Mouse (Mus musculus) WW6 (cell line): ENCODE results near the gene Zfp710.

Experiments used
- DNase-seq: peaks from one replicate; pipeline ENCODE4 v3.0.0-alpha.2; 2013; ENCODE audit warnings: low read depth, low spot score

The Zfp710 gene

GRCm38 (mm10) chr7:80076961-80077716 is 52.5 kb downstream of the Zfp710 start:
- no peak for DNase-seq

DNA sequence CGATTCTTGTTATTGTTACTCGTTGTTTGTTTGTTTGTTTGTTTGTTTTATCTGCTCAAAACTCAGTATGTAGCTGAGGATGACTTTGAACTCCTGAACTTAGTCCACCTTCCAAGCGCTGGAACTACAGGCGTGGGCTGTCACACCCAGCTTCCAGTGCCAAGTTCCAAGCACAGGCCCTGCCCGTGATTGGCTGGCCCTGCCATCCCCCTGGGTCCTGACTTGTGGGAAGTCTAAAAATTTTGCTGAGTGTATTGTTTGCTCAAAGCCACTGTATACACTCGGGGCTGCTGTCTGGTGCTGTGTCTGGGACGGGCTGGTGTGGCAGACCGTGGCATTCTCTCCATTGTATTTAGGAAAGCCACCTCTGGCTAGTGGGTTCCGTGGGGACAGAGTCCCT is 53.2 kb downstream of the Zfp710 start:
- no peak for DNase-seq

DNA sequence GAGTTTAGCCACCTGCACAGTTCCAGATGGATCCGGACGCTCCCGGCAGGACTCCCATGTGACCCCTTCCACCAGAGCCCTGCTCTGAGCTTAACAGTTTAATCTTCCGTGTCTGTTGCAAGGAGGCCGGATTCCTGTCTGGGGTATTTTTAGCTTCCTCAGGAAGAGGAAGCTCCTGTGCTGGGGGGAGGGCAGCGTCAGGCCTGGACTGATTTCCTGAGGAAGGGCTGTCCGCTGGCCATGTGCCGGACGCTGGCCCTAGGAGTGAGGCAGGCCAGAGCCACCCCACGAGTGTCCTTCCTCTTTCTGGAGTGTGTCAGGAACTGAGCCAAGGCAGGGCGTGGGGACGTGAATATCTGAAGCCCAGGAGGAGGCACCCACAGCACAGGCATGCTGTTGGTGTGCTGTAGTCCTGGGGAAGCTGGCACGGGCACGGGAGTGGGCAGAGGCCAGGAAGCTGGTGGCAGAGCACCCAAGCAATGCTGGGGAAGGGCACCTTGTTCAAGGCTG is 54.2 kb downstream of the Zfp710 start:
- no peak for DNase-seq

DNA sequence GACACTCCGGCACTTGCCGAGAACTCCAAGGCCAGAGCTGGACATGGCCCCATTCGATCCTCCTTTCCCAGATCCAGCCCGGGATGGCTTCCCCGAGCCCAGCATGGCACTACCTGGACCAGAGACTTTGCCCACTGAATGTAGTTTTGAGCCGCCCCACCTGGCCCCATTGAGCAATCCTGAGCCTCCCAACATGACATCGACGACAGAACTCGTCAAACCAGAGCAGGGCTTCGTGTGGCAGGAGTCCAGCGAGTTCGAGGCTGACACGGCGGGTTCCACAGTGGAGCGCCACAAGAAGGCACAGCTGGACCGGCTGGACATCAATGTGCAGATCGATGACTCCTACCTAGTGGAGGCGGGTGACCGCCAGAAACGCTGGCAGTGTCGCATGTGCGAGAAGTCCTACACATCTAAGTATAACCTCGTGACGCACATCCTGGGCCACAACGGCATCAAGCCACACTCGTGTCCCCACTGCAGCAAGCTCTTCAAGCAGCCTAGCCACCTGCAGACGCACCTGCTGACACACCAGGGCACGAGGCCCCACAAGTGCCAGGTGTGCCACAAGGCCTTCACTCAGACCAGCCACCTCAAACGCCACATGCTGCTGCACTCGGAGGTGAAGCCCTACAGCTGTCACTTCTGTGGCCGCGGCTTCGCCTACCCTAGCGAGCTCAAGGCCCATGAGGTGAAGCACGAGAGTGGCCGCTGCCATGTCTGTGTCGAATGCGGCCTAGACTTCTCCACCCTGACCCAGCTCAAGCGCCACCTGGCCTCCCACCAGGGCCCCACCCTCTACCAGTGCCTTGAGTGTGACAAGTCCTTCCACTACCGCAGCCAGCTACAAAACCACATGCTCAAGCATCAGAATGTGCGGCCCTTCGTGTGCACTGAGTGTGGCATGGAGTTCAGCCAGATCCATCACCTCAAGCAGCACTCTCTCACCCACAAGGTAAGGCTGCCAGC is 57.3 kb downstream of the Zfp710 start:
- no peak for DNase-seq

DNA sequence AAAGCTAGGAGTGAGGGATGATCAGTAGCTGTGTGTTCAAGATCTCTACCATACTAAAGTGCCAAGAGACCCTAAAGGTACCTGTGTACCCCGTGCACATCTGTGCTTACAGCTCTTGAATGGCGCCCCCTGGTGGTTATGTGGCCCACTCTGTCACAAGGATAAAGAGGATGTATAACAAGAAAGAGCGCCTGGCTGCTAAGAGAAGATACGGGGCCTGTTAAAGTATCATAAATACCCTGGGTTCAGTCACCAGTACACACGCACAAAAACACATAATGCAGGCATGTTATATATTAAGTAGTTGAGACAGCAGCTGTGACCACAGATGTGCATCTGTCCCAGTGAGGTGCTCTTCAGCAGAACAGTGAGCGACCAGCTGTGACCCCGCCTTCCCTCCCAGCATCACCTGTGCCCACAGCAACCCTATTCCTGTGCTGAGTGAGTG is 59.9 kb downstream of the Zfp710 start:
- DNase-seq: peak; percentile 62

DNA sequence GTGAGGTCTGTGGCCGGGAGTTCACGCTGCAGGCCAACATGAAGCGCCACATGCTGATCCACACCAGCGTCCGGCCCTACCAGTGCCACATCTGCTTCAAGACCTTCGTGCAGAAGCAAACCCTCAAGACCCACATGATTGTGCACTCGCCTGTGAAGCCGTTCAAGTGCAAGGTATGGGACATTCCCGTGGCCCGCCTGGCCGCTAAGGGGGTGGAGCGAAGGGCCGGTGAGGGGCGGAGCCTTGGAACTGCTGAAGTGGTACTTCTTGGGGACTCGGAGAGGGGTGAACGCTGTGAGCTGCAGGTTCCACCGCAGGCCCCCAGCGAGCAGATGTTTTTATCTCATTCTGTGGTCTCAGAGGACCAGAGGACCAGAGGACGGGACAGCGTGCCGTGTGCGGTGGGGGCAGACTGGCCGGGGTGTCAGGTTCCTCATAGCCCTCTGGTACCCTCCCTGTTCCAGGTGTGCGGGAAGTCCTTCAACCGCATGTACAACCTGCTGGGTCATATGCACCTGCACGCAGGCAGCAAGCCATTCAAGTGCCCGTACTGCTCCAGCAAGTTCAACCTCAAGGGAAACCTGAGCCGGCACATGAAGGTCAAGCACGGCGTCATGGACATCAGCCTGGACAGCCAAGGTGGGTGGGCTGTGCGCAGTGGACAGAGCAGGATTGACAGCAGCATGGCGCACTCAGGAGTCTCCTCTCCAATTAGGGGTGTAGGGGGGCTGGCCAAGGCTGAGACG is 61.5 kb downstream of the Zfp710 start:
- DNase-seq: no peak

DNA sequence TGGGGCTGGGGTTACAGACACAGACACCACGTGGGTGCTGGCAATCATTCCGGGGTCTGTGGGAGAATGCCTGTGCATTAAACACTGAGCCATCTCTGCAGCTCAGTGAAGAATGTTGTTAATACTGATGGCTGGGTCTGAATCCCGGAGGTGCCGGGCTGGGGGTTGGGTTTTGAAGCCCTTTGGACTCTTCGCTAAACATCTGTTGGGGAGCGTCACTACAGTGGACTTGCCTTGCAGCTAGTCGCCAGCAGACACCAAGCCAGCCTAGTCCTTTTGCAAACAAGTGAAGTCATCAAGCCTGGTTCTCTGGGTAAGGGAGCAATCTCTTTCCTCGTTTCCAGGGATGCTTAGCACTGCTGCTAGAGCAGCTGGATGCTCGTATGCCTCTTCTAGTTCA is 63.6 kb downstream of the Zfp710 start:
- no peak for DNase-seq

GRCm38 (mm10) chr7:80090191-80091003 is 65.8 kb downstream of the Zfp710 start:
- no peak for DNase-seq

DNA sequence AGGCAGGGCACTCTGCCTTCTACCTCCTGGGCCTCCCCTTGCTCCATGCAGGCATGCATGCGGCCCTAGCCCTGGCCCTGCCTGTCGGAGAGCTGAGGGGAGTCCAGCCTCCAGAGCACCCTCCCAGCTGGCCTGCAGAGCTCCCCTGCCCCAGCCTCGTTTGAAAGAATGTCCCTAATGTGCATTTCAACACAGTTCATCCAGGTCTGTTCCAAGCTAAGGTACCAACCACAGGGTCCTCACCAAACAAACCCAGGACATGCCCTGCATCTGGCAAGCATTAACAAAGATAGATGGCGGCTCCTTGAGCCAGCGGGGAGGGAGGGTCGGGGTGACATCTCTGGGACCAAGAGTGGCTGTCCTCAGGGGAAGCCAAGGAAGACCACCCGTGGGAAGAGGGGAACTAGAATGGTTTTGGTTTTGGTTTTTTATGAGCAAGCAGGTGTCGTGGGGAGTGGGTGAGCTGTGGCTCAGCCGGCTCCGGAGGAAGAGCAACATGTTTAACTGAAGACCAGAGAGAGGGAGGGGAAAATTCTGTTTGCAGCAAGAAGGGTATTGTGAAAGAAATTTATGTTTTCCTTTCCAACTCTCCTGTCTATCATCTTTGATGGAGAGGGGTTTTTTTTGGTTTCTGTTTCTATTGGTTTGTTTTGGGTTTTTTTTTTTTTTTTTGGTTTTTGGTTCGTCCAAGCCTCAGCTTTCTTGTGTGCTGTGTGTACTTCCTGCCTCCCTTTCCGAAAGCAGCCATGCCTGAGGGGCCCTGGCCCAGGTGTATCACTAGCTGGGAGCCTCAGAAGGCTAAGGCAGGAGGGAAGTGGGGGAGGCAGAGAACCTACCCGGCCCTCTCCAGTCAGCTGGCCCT is 66.6 kb downstream of the Zfp710 start:
- no peak for DNase-seq

GRCm38 (mm10) chr7:80091866-80092210 is 67.2 kb downstream of the Zfp710 start:
- no peak for DNase-seq

DNA sequence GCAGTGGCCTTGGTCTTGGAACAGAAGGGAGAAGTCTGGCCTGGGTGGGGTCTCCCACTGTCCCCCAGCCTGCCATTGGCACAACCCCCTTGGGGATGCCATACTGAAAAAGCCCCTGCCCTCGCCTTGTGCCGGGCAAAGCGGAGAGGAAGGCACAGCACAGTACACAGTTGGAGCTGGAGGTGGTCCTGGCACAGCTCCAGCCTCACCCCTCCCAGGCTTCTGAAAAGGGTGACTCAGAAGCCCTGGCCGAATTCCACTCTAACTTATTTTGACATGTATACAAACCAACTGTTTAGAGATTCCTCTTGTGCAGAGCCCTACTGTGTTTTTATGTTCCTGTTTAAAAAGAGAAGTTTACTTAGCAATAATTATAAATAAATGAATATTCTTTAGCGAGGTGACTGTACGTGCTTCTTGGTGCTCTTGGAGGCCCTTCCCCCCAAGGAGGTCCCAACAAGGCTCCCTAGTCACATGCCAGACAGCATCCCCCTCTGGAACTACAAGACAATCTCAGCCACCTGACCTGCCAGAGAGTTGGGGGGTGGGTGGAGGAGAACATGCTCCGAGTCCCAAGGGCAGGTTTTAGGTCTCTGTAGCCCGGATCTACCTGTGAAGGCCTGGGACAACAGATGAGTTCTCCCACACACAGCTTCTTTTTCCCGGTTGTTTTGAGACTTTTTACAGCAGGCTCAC is 67.9 kb downstream of the Zfp710 start:
- DNase-seq: no peak

DNA sequence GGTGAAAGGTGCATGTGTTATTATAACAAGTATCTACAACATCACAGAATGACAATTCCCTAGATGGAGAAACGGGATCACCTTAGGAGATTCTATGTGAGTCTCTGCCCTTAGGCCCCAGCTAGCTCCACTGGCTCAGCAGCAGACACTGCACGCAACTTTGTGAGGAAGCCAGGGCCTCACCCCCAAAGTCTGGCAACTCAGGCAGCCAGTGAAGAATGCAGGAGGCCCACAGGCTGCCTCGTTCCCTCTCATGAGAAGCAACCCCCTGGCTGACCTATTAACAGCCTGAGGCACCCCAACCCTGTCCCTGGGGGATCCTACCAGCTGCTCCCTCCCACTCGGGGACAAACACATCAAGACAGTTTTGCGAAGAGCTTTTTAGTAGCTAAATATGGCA is 69.9 kb downstream of the Zfp710 start:
- DNase-seq: no peak

DNA sequence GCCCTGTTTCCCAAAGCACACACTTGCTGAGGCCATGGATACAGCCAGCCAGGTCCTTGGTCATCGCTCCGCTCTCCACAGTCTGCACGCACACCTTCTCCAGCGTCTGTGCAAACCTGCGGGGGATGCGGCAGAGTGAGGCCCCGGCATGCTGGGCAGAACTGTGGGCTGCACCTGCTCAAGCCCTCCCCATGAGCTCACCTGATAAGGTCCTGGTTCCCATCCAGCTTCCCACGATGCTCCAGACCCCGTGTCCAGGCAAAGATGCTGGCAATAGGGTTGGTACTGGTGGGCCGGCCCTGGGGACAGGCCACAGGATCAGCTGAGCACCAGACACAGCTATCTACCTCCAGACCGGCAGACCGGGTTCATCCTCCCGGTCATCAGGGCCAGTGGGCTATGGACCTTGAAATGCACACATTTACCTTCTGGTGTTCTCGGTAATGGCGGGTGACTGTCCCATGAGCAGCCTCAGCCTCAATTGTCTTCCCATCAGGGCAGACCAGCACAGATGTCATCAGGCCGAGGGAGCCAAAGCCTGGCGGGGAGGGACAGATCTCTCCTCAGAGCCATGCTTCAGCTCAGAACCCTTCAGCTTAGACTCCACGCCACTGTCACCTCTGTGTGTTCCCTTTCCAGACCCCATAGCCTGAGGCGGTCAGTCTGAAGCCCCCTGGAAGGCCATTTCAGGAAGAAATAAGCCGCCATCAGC is 71.1 kb downstream of the Zfp710 start:
- no peak for DNase-seq

DNA sequence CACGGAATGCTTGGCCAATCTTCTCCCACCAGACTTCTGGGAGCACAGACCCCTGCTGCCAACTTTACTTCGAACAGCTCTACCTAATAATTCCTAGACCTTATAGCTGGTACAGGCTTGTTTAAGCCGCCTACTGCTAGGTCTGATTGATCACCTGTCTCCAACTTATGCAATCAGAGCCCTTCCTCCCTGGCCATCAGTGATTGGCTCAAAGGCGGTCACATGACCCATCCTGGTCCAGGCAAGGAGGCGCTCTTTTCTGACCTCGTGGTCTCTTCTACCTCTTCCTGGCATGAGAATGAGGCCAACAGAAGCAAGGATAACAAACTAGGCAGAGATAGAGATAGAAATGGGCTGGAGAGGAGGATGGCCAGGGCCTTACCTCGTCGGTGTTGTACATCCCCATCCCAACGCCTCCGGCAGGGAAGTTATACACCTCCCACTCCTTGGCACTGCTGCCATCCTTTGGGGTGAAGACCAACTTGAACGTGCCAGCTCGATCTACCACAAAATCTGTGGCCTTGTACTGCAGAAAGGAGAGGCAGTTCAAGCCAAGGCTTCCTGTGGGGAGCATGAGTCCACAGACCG is 73.9 kb downstream of the Zfp710 start:
- no peak for DNase-seq

GRCm38 (mm10) chr7:80103335-80103734 is 78.7 kb downstream of the Zfp710 start:
- no peak for DNase-seq

DNA sequence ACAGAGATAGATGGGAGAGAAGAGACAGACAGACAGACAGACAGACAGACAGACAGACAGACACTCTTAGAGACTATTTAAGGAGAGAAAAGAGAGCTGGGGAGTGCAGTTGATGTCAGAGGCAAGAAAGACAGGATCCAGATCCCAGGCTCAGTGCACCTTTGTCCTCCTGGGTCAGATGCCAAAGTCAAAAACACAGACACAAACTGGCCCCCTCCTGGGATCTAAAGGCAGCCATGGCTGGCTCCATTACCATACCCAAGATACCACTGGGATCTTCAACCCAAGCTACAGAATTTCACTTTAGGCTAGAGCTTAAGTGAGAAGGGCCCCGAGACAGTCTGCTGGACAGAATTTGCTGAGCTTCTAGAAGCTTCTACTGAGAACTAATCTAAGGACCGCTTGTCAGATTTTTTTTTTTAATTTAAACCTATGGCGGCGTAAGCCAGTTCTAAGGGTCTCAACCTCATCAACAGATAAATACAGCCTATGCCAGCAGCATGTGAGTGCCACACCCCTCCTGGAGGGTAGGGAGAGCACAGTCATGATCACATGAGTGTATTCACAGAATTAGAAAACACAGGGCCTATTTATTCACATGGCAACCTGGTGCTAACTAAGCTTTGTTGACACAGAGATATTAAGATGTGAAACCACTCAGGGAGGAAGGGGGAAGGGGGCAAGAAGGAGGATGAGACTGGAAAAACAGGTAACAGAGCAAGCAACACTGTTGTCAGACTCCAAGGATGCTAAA is 81.2 kb downstream of the Zfp710 start:
- no peak for DNase-seq

- DNase-seq: no peak
Observed at GRCm38 (mm10) chr7:80106441-80106840, 81.8 kb downstream of the Zfp710 start.
